Mouse (Mus musculus): ENCODE data around the gene Fam234a. TPM values are rescaled to one million over a fixed set of nuclear protein-coding genes. Genes with fewer than 3 reads are reported as not detected.
"Not testable (repeated sequence)": the region's sequence is repeated elsewhere in the genome, so short reads cannot be mapped to it uniquely, and the experiment has no call there.

Fam234a gene
- total RNA-seq, 2 experiments from 2014 or later: 18.2 to 21.3 TPM

DNA sequence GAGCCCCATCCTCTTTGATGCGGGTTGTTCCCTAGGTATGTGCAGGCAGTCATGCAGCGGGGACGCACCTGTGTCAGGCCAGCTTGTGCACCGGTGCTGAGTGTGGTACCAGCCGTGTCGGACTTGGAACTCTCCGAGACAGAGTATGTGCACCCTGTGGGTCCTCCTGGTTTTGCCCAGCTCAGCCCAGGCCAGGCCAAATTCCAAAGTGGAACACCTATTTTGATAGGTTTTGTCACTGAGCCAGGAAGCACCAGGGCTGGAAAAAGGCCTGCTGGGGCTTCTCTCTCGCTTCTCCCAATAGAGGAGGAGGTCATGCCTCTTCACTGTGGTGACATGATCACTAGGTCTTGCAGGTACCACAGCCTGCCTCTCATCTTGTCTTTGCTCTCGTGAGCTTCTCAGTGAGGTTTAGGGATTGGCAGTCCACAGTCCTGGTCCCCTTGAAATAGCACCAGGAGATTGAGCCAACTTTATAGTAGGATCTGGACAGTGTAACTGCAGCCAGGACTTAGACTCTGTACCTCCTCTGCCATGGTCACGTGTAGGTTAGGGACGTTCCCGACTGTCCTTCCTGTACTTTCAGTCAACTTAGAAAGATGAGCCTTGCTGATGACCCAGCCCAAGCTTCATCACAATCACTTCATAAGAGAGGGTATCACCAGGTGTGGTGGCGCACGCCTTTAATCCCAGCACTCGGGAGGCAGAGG lies 51.4 kb downstream of the Fam234a start:
- DNase-seq (ENCODE audit: extremely low spot score in 1 of 2, low spot score in 2 of 2): no peak
- intact Hi-C loops (cut with DNase I): no loop called here

DNA sequence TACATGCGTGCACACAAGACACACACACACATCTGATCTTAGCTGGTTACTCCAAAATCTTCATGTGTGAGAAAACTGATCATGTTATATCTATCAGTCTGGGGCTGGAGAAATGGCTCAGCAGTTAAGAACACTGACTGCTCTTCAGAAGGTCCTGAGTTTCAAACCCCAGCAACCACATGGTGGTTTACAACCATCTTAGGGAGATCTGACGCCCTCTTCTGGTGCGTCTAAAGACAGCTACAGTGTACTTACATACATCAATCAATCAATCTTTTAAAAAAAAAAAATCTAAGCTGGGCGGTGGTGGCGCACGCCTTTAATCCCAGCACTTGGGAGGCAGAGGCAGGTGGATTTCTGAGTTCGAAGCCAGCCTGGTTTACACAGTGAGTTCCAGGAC lies 52.6 kb downstream of the Fam234a start:
- DNase-seq (ENCODE audit: extremely low spot score in 1 of 2, low spot score in 2 of 2): not testable (repeated sequence)

DNA sequence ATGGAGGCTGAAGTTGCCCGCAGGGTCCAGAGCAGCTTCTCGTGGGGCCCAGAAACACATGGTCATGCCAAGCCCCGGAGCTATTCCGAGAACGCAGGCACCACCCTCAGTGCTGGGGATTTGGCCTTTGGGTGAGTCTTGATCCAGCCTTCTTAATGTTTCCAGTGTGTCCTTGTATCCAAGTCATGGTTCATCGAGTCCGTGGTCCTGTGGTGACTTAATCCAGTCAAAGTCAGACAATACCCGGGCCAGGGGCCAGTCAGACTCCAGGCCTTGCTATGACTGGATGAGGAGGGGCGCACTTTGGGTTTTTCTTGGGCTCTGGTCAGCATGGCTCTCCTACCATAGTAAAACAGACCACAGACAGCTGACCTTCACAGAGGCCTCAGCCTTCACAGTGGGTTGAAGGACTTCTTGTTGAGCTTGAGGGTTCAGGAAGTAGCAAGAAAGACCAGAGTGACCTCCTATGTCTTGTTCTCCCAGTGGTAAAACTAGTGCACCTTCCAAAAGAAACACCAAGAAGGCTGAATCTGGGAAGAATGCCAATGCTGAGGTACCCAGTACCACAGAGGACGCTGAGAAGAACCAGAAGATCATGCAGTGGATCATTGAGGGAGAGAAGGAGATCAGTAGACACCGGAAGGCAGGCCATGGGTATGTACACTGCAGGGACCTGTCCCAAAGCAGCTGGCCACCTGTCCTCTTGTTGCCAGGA lies 55.8 kb downstream of the Fam234a start:
- intact Hi-C loops (cut with DNase I): no loop called here
- no peak for DNase-seq (ENCODE audit: extremely low spot score in 1 of 2, low spot score in 2 of 2)

More for the DNA sequence above, 52.6 kb downstream of the Fam234a start:
- intact Hi-C loops (cut with DNase I): not testable (repeated sequence)

DNA sequence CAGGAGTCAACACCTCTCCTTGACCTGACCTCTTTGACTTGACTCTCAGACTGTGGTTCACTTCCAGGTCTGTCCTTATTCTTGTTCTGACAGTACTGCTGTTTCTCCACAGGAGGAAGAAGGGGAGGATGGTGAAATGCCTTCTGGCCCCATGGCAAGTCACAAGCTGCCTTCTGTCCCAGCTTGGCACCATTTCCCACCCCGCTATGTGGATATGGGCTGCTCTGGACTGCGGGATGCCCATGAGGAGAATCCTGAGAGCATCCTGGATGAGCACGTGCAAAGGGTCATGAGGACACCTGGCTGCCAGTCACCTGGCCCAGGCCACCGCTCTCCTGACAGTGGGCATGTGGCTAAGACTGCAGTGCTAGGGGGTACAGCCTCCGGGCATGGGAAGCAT lies 56.5 kb downstream of the Fam234a start:
- no peak for DNase-seq (ENCODE audit: extremely low spot score in 1 of 2, low spot score in 2 of 2)
- intact Hi-C loops (cut with DNase I): no loop called here

DNA sequence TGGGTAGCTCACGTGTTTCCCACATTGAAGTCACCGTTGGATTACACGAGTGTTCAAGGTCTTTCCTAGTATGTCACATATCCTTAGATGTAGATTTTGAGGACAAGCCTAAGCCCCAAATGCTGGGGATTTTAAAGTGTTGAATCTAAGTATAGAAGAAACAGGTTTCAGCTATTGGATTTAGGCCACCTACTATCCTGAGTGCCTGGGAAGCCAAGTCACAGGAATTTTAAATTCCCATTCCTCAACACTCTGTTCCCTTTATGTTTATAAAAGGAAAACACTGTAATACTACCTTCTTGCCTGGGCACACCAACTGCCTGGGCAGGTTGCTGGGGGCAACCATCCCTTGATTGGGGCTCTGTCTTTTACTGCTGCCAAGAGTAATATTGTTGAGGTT lies 62.9 kb downstream of the Fam234a start:
- intact Hi-C loops (cut with DNase I): no loop called here
- DNase-seq (ENCODE audit: extremely low spot score in 1 of 2, low spot score in 2 of 2): no peak

DNA sequence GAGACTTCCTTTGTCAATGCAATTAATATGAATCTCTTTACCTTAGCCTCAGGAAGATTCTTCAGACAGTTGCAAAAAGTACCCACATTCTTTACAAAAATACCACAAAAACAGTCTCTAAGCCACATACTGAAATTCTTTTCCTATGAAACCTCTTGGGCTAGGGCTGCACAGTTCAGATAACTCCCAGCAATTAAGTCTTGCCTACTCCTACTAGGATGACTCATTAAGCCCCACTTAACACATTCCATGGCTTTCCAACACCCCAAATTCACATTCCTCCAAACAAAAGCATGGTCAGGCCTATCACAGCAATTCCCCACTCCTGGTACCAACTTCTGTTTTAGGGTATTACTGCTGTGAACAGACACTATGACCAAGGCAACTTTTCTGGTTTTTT lies 65.4 kb downstream of the Fam234a start:
- DNase-seq (ENCODE audit: extremely low spot score in 1 of 2, low spot score in 2 of 2): no peak
- intact Hi-C loops (cut with DNase I): no loop called here

DNA sequence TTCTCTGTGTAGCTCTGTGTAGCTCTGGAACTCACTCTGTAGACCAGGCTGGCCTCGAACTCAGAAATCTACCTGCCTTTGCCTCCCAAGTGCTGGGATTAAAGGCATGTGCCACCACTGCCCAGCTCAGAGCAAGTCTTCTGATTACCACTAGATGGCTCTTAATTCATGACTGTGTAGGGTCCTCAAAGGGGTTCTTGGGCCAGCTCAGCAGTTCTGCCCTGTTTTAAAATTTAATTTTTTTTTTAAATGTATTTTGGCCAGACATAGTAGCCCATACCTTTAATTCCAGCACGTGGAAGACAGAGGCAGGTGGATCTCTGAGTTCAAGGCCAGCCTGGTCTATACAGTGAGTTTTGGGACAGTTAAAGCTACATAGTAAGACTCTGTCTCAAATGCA lies 68.8 kb downstream of the Fam234a start:
- DNase-seq (ENCODE audit: extremely low spot score in 1 of 2, low spot score in 2 of 2); intact Hi-C loops (cut with DNase I): not testable (repeated sequence)

DNA sequence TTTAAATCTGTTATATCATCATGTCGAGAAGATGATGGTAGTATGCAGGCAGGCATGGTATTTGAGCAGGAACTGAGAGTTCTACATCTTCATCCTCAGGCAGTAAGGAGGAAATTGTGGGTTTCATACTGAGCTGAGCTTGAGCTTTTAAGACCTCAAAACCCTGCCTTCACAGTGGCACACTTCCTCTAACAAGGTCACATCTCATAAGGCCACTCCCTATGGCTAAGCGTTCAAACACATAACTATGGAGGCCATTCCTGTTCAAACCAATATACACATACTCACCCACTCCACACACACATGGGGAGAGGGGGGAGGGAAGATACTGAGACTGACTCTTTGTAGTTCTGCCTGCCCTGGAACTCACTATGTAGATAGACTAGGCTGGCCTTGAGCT lies 76.0 kb downstream of the Fam234a start:
- DNase-seq (ENCODE audit: extremely low spot score in 1 of 2, low spot score in 2 of 2): no peak

DNA sequence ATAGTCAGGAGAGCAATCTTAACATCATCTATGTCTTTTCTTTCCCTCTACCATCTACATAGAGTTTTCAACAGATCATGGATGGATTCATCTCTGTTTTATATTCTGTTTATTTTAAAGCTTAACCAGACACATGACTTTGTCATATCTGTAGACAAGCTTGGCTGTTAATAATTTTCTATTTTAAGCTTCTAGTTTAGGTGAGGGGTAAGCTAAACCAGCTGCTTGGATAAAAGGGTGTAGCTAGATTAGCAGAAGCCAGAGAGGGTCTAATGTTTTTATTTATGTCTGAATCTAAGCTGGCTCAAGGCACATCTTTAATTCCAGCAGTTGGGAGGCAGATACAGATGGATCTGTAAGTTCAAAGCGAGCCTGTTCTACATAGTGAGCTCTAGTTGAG lies 81.3 kb downstream of the Fam234a start:
- DNase-seq (ENCODE audit: extremely low spot score in 1 of 2, low spot score in 2 of 2): no peak
- intact Hi-C loops (cut with DNase I): no loop called here

More for the DNA sequence above, 76.0 kb downstream of the Fam234a start:
- intact Hi-C loops (cut with DNase I): no loop called here

Other genes starting within 250 kb of the Fam234a start
- 10 to 100 TPM; 67.5 to 73.8 TPM for gene Rab11fip3, start 174.7 kb downstream of the Fam234a start, total RNA-seq (2021)
- gene Decr2, start 153.9 kb downstream of the Fam234a start, total RNA-seq (2021): 10 to 100 TPM; 25.2 to 27.2 TPM
- 1 to 10 TPM; 3.0 to 3.9 TPM for gene Nme4, start 148.6 kb downstream of the Fam234a start, total RNA-seq (2021)
- 1 to 10 TPM; 9.0 to 9.9 TPM for gene Tmem8, start 130.9 kb downstream of the Fam234a start, total RNA-seq (2021)
- gene Mrpl28, start 120.7 kb downstream of the Fam234a start, total RNA-seq (2021): 10 to 100 TPM; 78.1 to 82.1 TPM
- 10 to 100 TPM; 24.0 to 26.2 TPM for gene Axin1, start 105.6 kb downstream of the Fam234a start, total RNA-seq (2021)
- gene Pdia2, start 45.2 kb downstream of the Fam234a start, total RNA-seq (2021): 1 to 10 TPM in 1 of 2 experiments, under 1 TPM in 1; 0.67 to 1.1 TPM
- 10 to 100 TPM; 72.4 to 73.3 TPM for gene Rgs11, start 41.3 kb downstream of the Fam234a start, total RNA-seq (2021)
- 100 to 1,000 TPM; 228 to 258 TPM for gene Arhgdig, start 36.5 kb downstream of the Fam234a start, total RNA-seq (2021)
- gene Luc7l, start 8.7 kb upstream of the Fam234a start, total RNA-seq (2021): 10 to 100 TPM; 83.1 to 83.4 TPM
- 100 to 1,000 TPM; 118 to 135 TPM for gene Neurl1b, start 170.6 kb upstream of the Fam234a start, total RNA-seq (2021)